Mouse (Mus musculus) liver, adult 2 months (tissue): ENCODE measurements around the gene Tln2.

Experiments used
- CTCF ChIP-seq: fragments of 200-500 bp; IDR thresholded peaks from 2 replicates; pipeline ENCODE4 v1.5.1; 2011; ENCODE audit warnings: low read depth, low read length, control low read depth
- POLR2A ChIP-seq: fragments of 200-500 bp; IDR thresholded peaks from 2 replicates; pipeline ENCODE4 v1.6.1; 2011; ENCODE audit warnings: low read length, control low read depth; ENCODE audit not compliant: insufficient read depth; ENCODE audit errors: extremely low read depth

DNA sequence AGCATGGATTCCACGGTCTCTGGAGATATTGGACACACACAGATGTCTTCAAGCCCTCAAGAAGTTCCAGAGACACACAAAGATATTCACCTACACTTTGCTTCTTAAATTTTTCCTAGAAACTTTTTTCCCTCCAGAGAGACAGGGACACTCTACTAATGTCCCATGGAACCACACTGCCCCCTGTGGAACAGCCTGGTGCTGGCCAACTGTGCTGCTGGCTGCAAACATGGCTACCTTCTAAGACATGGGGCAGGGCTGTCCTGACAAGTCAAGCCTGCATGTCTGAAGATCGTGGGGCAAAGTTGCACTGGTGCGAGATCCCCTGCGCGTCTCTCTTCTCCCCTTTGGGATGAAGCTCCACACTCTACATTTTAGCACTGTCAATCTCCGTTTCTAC, 346.2 kb downstream of the Tln2 start:
- TF ChIP-seq CTCF (peak; percentile 75), POLR2A (no peak)
